33 mouse cellular contexts compared by ENCODE assay signal in the genomic region with DNA sequence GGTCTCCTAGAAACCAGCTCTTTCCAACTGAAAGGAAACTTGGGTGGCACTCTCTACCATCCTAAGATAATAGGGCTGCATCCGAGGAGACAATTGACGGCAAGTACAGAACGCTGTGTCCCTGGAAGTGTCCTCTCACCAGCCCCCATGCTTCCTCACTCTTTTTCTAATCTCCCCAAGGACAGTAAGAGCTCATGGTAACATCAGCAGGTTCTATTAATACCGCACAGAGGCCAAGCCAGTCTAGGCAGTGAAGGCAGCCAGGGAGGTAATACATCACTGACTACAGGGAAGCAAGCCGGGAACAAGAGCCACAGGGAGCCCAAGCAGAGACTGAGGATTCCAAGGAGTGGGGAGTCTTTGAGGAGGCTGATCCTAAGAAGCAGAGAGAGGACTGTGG. TPM values are rescaled to one million over a fixed set of nuclear protein-coding genes. Genes with fewer than 3 reads are reported as not detected.
DNase-seq lines count a peak whose midpoint lies in the region; ATAC-seq lines count a peak whose summit lies in the region.
"Had no signal": no experiment of that assay in that cellular context is flagged by ENCODE, and none has a peak within 500 bp of the region (broad histone marks: within the 10 kb centered on the region; RNA-seq: fewer than 3 reads in every experiment).

No protein-coding gene starts in this region.

- 49% methylated on average over 5 of the region's 5 CpGs for WGBS in heart, embryonic 10.5 days
- WGBS in hindbrain, embryonic 12.5 days, result 64% methylated on average over 5 of the region's 5 CpGs

- H3K27ac ChIP-seq in heart, embryonic 10.5 days, result no peak overlapping the region
- H3K27ac ChIP-seq in hindbrain, embryonic 12.5 days, result no peak overlapping the region
- H3K27ac ChIP-seq: embryonic facial prominence, embryonic 10.5 days; embryonic facial prominence, embryonic 13.5 days; forebrain, embryonic 12.5 days; forebrain, embryonic 15.5 days; heart, embryonic 13.5 days; hindbrain, embryonic 13.5 days; intestine, embryonic 15.5 days had no signal

- H3K4me1 ChIP-seq in heart, embryonic 10.5 days, result no peaks in the 10 kb centered on the region
- H3K4me1 ChIP-seq in hindbrain, embryonic 12.5 days, result 0 out of 2 replicates have a peak, but pooled peaks cover under 1% of the 10 kb centered on the region
- H3K4me1 ChIP-seq: embryonic facial prominence, embryonic 10.5 days; embryonic facial prominence, embryonic 13.5 days; heart, embryonic 13.5 days; intestine, embryonic 15.5 days had no signal

- DNase-seq in adrenal gland, adult (ENCODE audit: inconsistent age in 2 of 2, low spot score in 1 of 2), result peak; percentile 64 to 72
- no peak for DNase-seq in adrenal gland, postnatal 4 days (ENCODE audit: low spot score in 2 of 2)
- peak; percentile 7 to 23 for DNase-seq in heart, adult 18-20 months
- no peak for DNase-seq in heart, embryonic 10.5 days (ENCODE audit: low spot score)
- peak; percentile 14 for DNase-seq in testis, postnatal 14 days (ENCODE audit: low spot score)
- DNase-seq in testis, postnatal 10 days (ENCODE audit: low spot score), result no peak
- DNase-seq in gastrocnemius, adult 8-10 months (ENCODE audit: low spot score in 2 of 2), result no peak
- DNase-seq: cerebellum, adult 11-12 months; cerebellum, adult 8-10 months; cerebellum, postnatal 10 days; cerebellum, postnatal 36 days; embryo, embryonic 11 days; gastrocnemius, postnatal 10 days; gastrocnemius, postnatal 36 days; kidney, adult 11 months had no signal

- no peaks in the 10 kb centered on the region for H3K36me3 ChIP-seq in heart, embryonic 10.5 days
- H3K36me3 ChIP-seq in hindbrain, embryonic 12.5 days, result no peaks in the 10 kb centered on the region
- H3K36me3 ChIP-seq: embryonic facial prominence, embryonic 10.5 days; embryonic facial prominence, embryonic 13.5 days; forebrain, embryonic 12.5 days; forebrain, embryonic 15.5 days; heart, embryonic 13.5 days; hindbrain, embryonic 13.5 days; intestine, embryonic 15.5 days had no signal

- no peaks in the 10 kb centered on the region for H3K9me3 ChIP-seq in heart, embryonic 10.5 days
- no peaks in the 10 kb centered on the region for H3K9me3 ChIP-seq in hindbrain, embryonic 12.5 days (replicated peaks)
- H3K9me3 ChIP-seq: embryonic facial prominence, embryonic 10.5 days; embryonic facial prominence, embryonic 13.5 days; forebrain, embryonic 12.5 days; forebrain, embryonic 15.5 days; heart, embryonic 13.5 days; hindbrain, embryonic 13.5 days; intestine, embryonic 15.5 days had no signal

- no peak overlapping the region for H3K4me2 ChIP-seq in hindbrain, embryonic 12.5 days (replicated peaks)
- H3K4me2 ChIP-seq: embryonic facial prominence, embryonic 13.5 days; forebrain, embryonic 12.5 days; forebrain, embryonic 15.5 days; heart, embryonic 13.5 days; hindbrain, embryonic 13.5 days; intestine, embryonic 15.5 days had no signal

- H3K9ac ChIP-seq in hindbrain, embryonic 12.5 days, result no peak overlapping the region
- H3K9ac ChIP-seq: embryonic facial prominence, embryonic 13.5 days; forebrain, embryonic 12.5 days; forebrain, embryonic 15.5 days; heart, embryonic 13.5 days; hindbrain, embryonic 13.5 days; intestine, embryonic 15.5 days had no signal

- no peak for ATAC-seq in hindbrain, embryonic 12.5 days (ENCODE audit: low FRiP score)
- ATAC-seq: activated CD4-positive, CD25-positive, alpha-beta regulatory T cell, adult 4 months; forebrain, embryonic 15.5 days; hindbrain, embryonic 16.5 days; intestine, embryonic 15.5 days had no signal

- no peak overlapping the region for H3K4me3 ChIP-seq in heart, embryonic 10.5 days
- H3K4me3 ChIP-seq in hindbrain, embryonic 12.5 days, result no peak overlapping the region
- H3K4me3 ChIP-seq: embryonic facial prominence, embryonic 10.5 days; embryonic facial prominence, embryonic 13.5 days; erythroblast, embryonic 14.5 days; forebrain, embryonic 12.5 days; forebrain, embryonic 15.5 days; heart, embryonic 13.5 days; hindbrain, embryonic 13.5 days; intestine, embryonic 15.5 days had no signal

- peaks cover 33% of the 10 kb centered on the region for H3K27me3 ChIP-seq in heart, embryonic 10.5 days (ENCODE audit: insufficient read depth, poor library complexity, severe bottlenecking)
- H3K27me3 ChIP-seq in hindbrain, embryonic 12.5 days, result peaks cover 23% of the 10 kb centered on the region

RNA-seq across cellular contexts. Expression of gene Sv2c, which starts 7.4 kb away (rescaled TPM):
- 10 to 100 TPM in 1 of 2 experiments, 1 to 10 TPM in 1; 9.0 to 16.2 TPM for total RNA-seq in adrenal gland, postnatal 4 days (2021)
- total RNA-seq in heart, adult 18-20 months (2021), result under 1 TPM; 0.32 to 0.33 TPM
- polyA plus RNA-seq in heart, embryonic 10.5 days (2016; fragmentation: Nextera tagmentation; extraction: Ambion mirVana), result 0.29 and 1.1 TPM in 2 replicates
- under 1 TPM in 3 of 4 experiments, not detected in 1; 0.09 to 0.12 (median 0.11) TPM for total RNA-seq in gastrocnemius, adult 8-10 months (2022)
- polyA plus RNA-seq in hindbrain, embryonic 12.5 days (2016; fragmentation: Nextera tagmentation; extraction: Ambion mirVana), result 10.9 and 14.9 TPM in 2 replicates
- total RNA-seq: granulocyte monocyte progenitor cell, adult 5-6 weeks had no signal

RNA-seq across cellular contexts. Expression of gene Gm17190, which starts 43.2 kb away (rescaled TPM):
- not detected for total RNA-seq in adrenal gland, postnatal 4 days (2021)
- not detected for total RNA-seq in heart, adult 18-20 months (2021)
- not detected in 2 replicates for polyA plus RNA-seq in heart, embryonic 10.5 days (2016; fragmentation: Nextera tagmentation; extraction: Ambion mirVana)
- total RNA-seq in gastrocnemius, adult 8-10 months (2022), result not detected
- polyA plus RNA-seq in hindbrain, embryonic 12.5 days (2016; fragmentation: Nextera tagmentation; extraction: Ambion mirVana), result 0.38 and 0.43 TPM in 2 replicates
- total RNA-seq: ES-E14; gastrocnemius, postnatal 10 days; gastrocnemius, postnatal 36 days; granulocyte monocyte progenitor cell, adult 5-6 weeks; heart, postnatal 25 days; hematopoietic stem cell, adult 5-6 weeks had no signal
- polyA plus RNA-seq: activated CD4-positive, CD25-positive, alpha-beta regulatory T cell, adult 4 months; brain, embryonic 14.5 days; cortical plate, adult 2 months; embryonic facial prominence, embryonic 10.5 days; embryonic facial prominence, embryonic 13.5 days; erythroblast, embryonic 14.5 days; forebrain, embryonic 12.5 days; forebrain, embryonic 15.5 days; heart, embryonic 13.5 days; heart, embryonic 16.5 days; intestine, embryonic 15.5 days had no signal

RNA-seq across cellular contexts. Expression of gene Gm20075, which starts 43.8 kb away (rescaled TPM):
- 10 to 100 TPM; 25.1 to 30.7 TPM for total RNA-seq in adrenal gland, postnatal 4 days (2021)
- 10 to 100 TPM; 12.3 to 15.4 TPM for total RNA-seq in heart, adult 18-20 months (2021)
- 27.7 and 29.4 TPM in 2 replicates for polyA plus RNA-seq in heart, embryonic 10.5 days (2016; fragmentation: Nextera tagmentation; extraction: Ambion mirVana)
- total RNA-seq in gastrocnemius, adult 8-10 months (2022), result 10 to 100 TPM in 2 of 4 experiments, 1 to 10 TPM in 2; 8.1 to 11.7 (median 9.9) TPM
- 27.6 and 32.0 TPM in 2 replicates for polyA plus RNA-seq in hindbrain, embryonic 12.5 days (2016; fragmentation: Nextera tagmentation; extraction: Ambion mirVana)

Comparison
In these comparisons a context has a peak if more than half of its experiments do, and no peak if none do; other contexts are left out.
1. DNase-seq: peak in adrenal gland, adult (2 of 2), heart, adult 18-20 months (2 of 2) and testis, postnatal 14 days (single experiment); none in adrenal gland, postnatal 4 days (0 of 2), heart, embryonic 10.5 days (single experiment), testis, postnatal 10 days (single experiment) and gastrocnemius, adult 8-10 months (0 of 2).
2. RNA of gene Sv2c, which starts 7.4 kb away (total RNA-seq): 9.0 to 16.2 TPM in adrenal gland, postnatal 4 days; 0.32 to 0.33 TPM in heart, adult 18-20 months and 0.09 to 0.12 TPM in gastrocnemius, adult 8-10 months; every median in the first group is over 4 times any median in the second.